In the genomic region with DNA sequence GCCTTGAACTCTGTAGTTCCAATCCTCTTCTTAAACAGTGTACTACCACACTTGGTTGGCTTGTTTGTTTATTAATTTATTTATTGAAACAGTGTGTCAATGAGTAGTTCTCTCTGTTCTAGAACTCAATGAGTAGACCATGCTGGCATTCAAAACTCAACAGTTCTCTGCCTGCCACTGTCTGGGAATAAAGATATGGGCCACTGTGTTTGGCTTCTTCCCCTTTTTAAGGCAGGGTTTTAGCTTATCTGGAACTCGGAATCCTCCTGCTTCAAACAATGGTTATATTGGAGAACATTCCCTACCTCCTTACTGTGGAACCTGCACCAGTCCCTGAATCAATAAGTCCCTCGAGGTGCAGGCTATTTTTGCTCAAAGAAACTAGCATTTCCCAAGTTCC, we compare ENCODE assay signal across 14 mouse cellular contexts. TPM values are rescaled to one million over a fixed set of nuclear protein-coding genes. Genes with fewer than 3 reads are reported as not detected.
A peak's percentile ranks its signal among the peaks of the same experiment; 100 is the strongest.
DNase-seq lines count a peak whose midpoint lies in the region; ATAC-seq and TF ChIP-seq lines count a peak whose summit lies in the region.
"Had no signal": no experiment of that assay in that cellular context is flagged by ENCODE, and none has a peak within 500 bp of the region (broad histone marks: within the 10 kb centered on the region; RNA-seq: fewer than 3 reads in every experiment).

No protein-coding gene starts in this region.

- no peak overlapping the region for H3K9ac ChIP-seq in intestine, embryonic 14.5 days (ENCODE audit: low read length)
- H3K9ac ChIP-seq in intestine, postnatal 0 days (ENCODE audit: low read depth, low read length): no peak overlapping the region
- H3K9ac ChIP-seq in neural tube, embryonic 15.5 days (replicated peaks): no peak overlapping the region
- H3K9ac ChIP-seq: limb, embryonic 15.5 days had no signal

- H3K4me2 ChIP-seq in intestine, embryonic 14.5 days (ENCODE audit: low read length): 0 out of 2 replicates have a peak overlapping the region, but pooled peaks have one; percentile 83
- no peak overlapping the region for H3K4me2 ChIP-seq in intestine, postnatal 0 days (replicated peaks; ENCODE audit: low read depth)
- H3K4me2 ChIP-seq in neural tube, embryonic 15.5 days: peak overlapping the region; percentile 75

- 85% methylated on average over 2 of the region's 2 CpGs for WGBS in intestine, embryonic 14.5 days
- WGBS in intestine, postnatal 0 days: 53% methylated on average over 2 of the region's 2 CpGs
- 88% methylated on average over 2 of the region's 2 CpGs for WGBS in neural tube, embryonic 15.5 days

- ATAC-seq in erythroblast, adult 5-6 weeks (replicated peaks; ENCODE audit: low FRiP score, poor library complexity, severe bottlenecking): no peak
- no peak for ATAC-seq in intestine, embryonic 14.5 days (replicated peaks; ENCODE audit: low FRiP score, low TSS enrichment, low read depth)
- no peak for ATAC-seq in intestine, postnatal 0 days
- ATAC-seq in neural tube, embryonic 15.5 days (ENCODE audit: low FRiP score): no peak
- ATAC-seq: forebrain, embryonic 16.5 days had no signal

- H3K27ac ChIP-seq in intestine, embryonic 14.5 days (ENCODE audit: low read depth): no peak overlapping the region
- H3K27ac ChIP-seq in intestine, postnatal 0 days (ENCODE audit: low read depth, low read length): no peak overlapping the region
- no peak overlapping the region for H3K27ac ChIP-seq in testis, adult 2 months (ENCODE audit: control insufficient read depth, insufficient read depth, low read depth, low read length)
- H3K27ac ChIP-seq in neural tube, embryonic 15.5 days (replicated peaks): no peak overlapping the region
- H3K27ac ChIP-seq: limb, embryonic 15.5 days; midbrain, embryonic 12.5 days had no signal

- TF ChIP-seq CTCF in intestine, postnatal 0 days (IDR thresholded peaks at IDR 0.05; ENCODE audit: low read depth): no peak
- no peak for TF ChIP-seq CTCF in testis, adult 2 months (IDR thresholded peaks at IDR 0.05; ENCODE audit: control insufficient read depth, insufficient read depth, insufficient replicate concordance, low read depth, low read length)

- peaks cover 61% of the 10 kb centered on the region for H3K36me3 ChIP-seq in erythroblast, embryonic 14.5 days (ENCODE audit: control insufficient read depth)
- peaks cover 37% of the 10 kb centered on the region for H3K36me3 ChIP-seq in intestine, embryonic 14.5 days (ENCODE audit: control insufficient read depth, insufficient read depth, low read length)
- H3K36me3 ChIP-seq in intestine, postnatal 0 days (ENCODE audit: control insufficient read depth, insufficient read depth): peaks cover 32% of the 10 kb centered on the region
- H3K36me3 ChIP-seq in testis, adult 2 months (ENCODE audit: control insufficient read depth, insufficient read depth, low read length): peaks cover 1% of the 10 kb centered on the region; the same call in 1 of the 2 replicates
- peaks cover 34% of the 10 kb centered on the region for H3K36me3 ChIP-seq in neural tube, embryonic 15.5 days

- H3K9me3 ChIP-seq in erythroblast, embryonic 14.5 days (ENCODE audit: control insufficient read depth, low read length): no peaks in the 10 kb centered on the region
- H3K9me3 ChIP-seq in intestine, embryonic 14.5 days (ENCODE audit: control insufficient read depth, low read length): no peaks in the 10 kb centered on the region
- H3K9me3 ChIP-seq in intestine, postnatal 0 days (ENCODE audit: control insufficient read depth): no peaks in the 10 kb centered on the region
- no peaks in the 10 kb centered on the region for H3K9me3 ChIP-seq in neural tube, embryonic 15.5 days (replicated peaks)
- H3K9me3 ChIP-seq: limb, embryonic 15.5 days; midbrain, embryonic 12.5 days had no signal

- DNase-seq in intestine, embryonic 14.5 days (ENCODE audit: low spot score): no peak
- no peak for DNase-seq in testis, postnatal 10 days (ENCODE audit: low spot score)
- no peak for DNase-seq in adrenal gland, postnatal 36 days
- DNase-seq: kidney, adult 18-20 months; layer of hippocampus, adult 9-11 months; spleen, adult 18-20 months had no signal

- H3K4me3 ChIP-seq in erythroblast, embryonic 14.5 days (replicated peaks): peak overlapping the region; percentile 73
- no peak overlapping the region for H3K4me3 ChIP-seq in intestine, embryonic 14.5 days (ENCODE audit: low read depth, low read length)
- no peak overlapping the region for H3K4me3 ChIP-seq in intestine, postnatal 0 days (ENCODE audit: low read depth, low read length)
- peak overlapping the region; percentile 74 for H3K4me3 ChIP-seq in testis, adult 2 months (ENCODE audit: control insufficient read depth, low read depth, low read length)
- no peak overlapping the region for H3K4me3 ChIP-seq in neural tube, embryonic 15.5 days (replicated peaks)

- no peaks in the 10 kb centered on the region for H3K27me3 ChIP-seq in erythroblast, embryonic 14.5 days (ENCODE audit: control insufficient read depth)
- no peaks in the 10 kb centered on the region for H3K27me3 ChIP-seq in intestine, embryonic 14.5 days (replicated peaks; ENCODE audit: control insufficient read depth, insufficient read depth, low read length)
- no peaks in the 10 kb centered on the region for H3K27me3 ChIP-seq in intestine, postnatal 0 days (replicated peaks; ENCODE audit: control insufficient read depth, insufficient read depth, low read length)
- H3K27me3 ChIP-seq in testis, adult 2 months (ENCODE audit: control insufficient read depth, insufficient read depth, low read length): no peaks in the 10 kb centered on the region
- H3K27me3 ChIP-seq in neural tube, embryonic 15.5 days (replicated peaks): no peaks in the 10 kb centered on the region
- H3K27me3 ChIP-seq: limb, embryonic 15.5 days; midbrain, embryonic 12.5 days had no signal

- TF ChIP-seq POLR2A in testis, adult 2 months (IDR thresholded peaks at IDR 0.05; ENCODE audit: control insufficient read depth, low read depth, low read length): no peak

- peaks cover 36% of the 10 kb centered on the region for H3K4me1 ChIP-seq in erythroblast, embryonic 14.5 days (ENCODE audit: control insufficient read depth)
- H3K4me1 ChIP-seq in intestine, embryonic 14.5 days (replicated peaks; ENCODE audit: control insufficient read depth, insufficient read depth, low read length): peaks cover 10% of the 10 kb centered on the region; the same call in 1 of the 2 replicates
- no peaks in the 10 kb centered on the region for H3K4me1 ChIP-seq in intestine, postnatal 0 days (replicated peaks; ENCODE audit: control insufficient read depth, insufficient read depth, low read length)
- no peaks in the 10 kb centered on the region; the same call in 1 of the 2 replicates for H3K4me1 ChIP-seq in testis, adult 2 months (ENCODE audit: control insufficient read depth, insufficient read depth, low read length)
- H3K4me1 ChIP-seq in neural tube, embryonic 15.5 days: peaks cover 34% of the 10 kb centered on the region

RNA-seq across cellular contexts. Expression of a gene that starts 2.0 kb away (rescaled TPM):
- polyA plus RNA-seq in erythroblast, embryonic 14.5 days (2012): 2.9 and 3.0 TPM in 2 replicates
- 135 and 146 TPM in 2 replicates for total RNA-seq in erythroblast, adult 5-6 weeks (2015; ENCODE audit: low replicate concordance)
- 35.0 and 81.7 TPM in 2 replicates for total RNA-seq in erythroblast, adult 5-6 weeks (2017; ENCODE audit: low replicate concordance)
- 168 and 172 TPM in 2 replicates for polyA plus RNA-seq in intestine, embryonic 14.5 days (2014; fragmentation: Nextera tagmentation; extraction: Ambion mirVana)
- polyA plus RNA-seq in intestine, postnatal 0 days (2015; fragmentation: Nextera tagmentation; extraction: Ambion mirVana): 54.5 and 57.2 TPM in 2 replicates
- 166 and 174 TPM in 2 replicates for polyA plus RNA-seq in testis, adult 2 months (2012; rRNA removed)
- polyA plus RNA-seq in neural tube, embryonic 15.5 days (2015; fragmentation: Nextera tagmentation; extraction: Ambion mirVana): 127 and 140 TPM in 2 replicates
- 100 to 1,000 TPM in 1 of 2 experiments, 10 to 100 TPM in 1; 94.7 to 144 TPM for total RNA-seq in adrenal gland, postnatal 36 days (2021)

RNA-seq across cellular contexts. Expression of a gene that starts 11.9 kb away (rescaled TPM):
- polyA plus RNA-seq in erythroblast, embryonic 14.5 days (2012): 4.9 and 5.0 TPM in 2 replicates
- total RNA-seq in erythroblast, adult 5-6 weeks (2015; ENCODE audit: low replicate concordance): 9.4 and 11.0 TPM in 2 replicates
- total RNA-seq in erythroblast, adult 5-6 weeks (2017; ENCODE audit: low replicate concordance): 3.1 and 6.8 TPM in 2 replicates
- 170 and 196 TPM in 2 replicates for polyA plus RNA-seq in intestine, embryonic 14.5 days (2014; fragmentation: Nextera tagmentation; extraction: Ambion mirVana)
- 136 and 137 TPM in 2 replicates for polyA plus RNA-seq in intestine, postnatal 0 days (2015; fragmentation: Nextera tagmentation; extraction: Ambion mirVana)
- 15.8 and 17.0 TPM in 2 replicates for polyA plus RNA-seq in testis, adult 2 months (2012; rRNA removed)
- 218 and 235 TPM in 2 replicates for polyA plus RNA-seq in neural tube, embryonic 15.5 days (2015; fragmentation: Nextera tagmentation; extraction: Ambion mirVana)
- total RNA-seq in adrenal gland, postnatal 36 days (2021): 100 to 1,000 TPM; 113 to 127 TPM

RNA-seq across cellular contexts. Expression of a gene that starts 15.4 kb away (rescaled TPM):
- polyA plus RNA-seq in erythroblast, embryonic 14.5 days (2012): 10.3 and 14.4 TPM in 2 replicates
- total RNA-seq in erythroblast, adult 5-6 weeks (2015; ENCODE audit: low replicate concordance): 55.1 and 59.6 TPM in 2 replicates
- 24.3 and 37.4 TPM in 2 replicates for total RNA-seq in erythroblast, adult 5-6 weeks (2017; ENCODE audit: low replicate concordance)
- 92.6 and 96.6 TPM in 2 replicates for polyA plus RNA-seq in intestine, embryonic 14.5 days (2014; fragmentation: Nextera tagmentation; extraction: Ambion mirVana)
- 93.5 and 97.4 TPM in 2 replicates for polyA plus RNA-seq in intestine, postnatal 0 days (2015; fragmentation: Nextera tagmentation; extraction: Ambion mirVana)
- polyA plus RNA-seq in testis, adult 2 months (2012; rRNA removed): 29.7 and 30.8 TPM in 2 replicates
- polyA plus RNA-seq in neural tube, embryonic 15.5 days (2015; fragmentation: Nextera tagmentation; extraction: Ambion mirVana): 28.2 and 46.3 TPM in 2 replicates
- total RNA-seq in adrenal gland, postnatal 36 days (2021): 10 to 100 TPM; 44.8 to 69.2 TPM

RNA-seq across cellular contexts. Expression of a gene that starts 17.7 kb away (rescaled TPM):
- 3.3 and 3.6 TPM in 2 replicates for polyA plus RNA-seq in erythroblast, embryonic 14.5 days (2012)
- 105 and 119 TPM in 2 replicates for total RNA-seq in erythroblast, adult 5-6 weeks (2015; ENCODE audit: low replicate concordance)
- total RNA-seq in erythroblast, adult 5-6 weeks (2017; ENCODE audit: low replicate concordance): 161 and 226 TPM in 2 replicates
- 114 and 132 TPM in 2 replicates for polyA plus RNA-seq in intestine, embryonic 14.5 days (2014; fragmentation: Nextera tagmentation; extraction: Ambion mirVana)
- 83.4 and 89.2 TPM in 2 replicates for polyA plus RNA-seq in intestine, postnatal 0 days (2015; fragmentation: Nextera tagmentation; extraction: Ambion mirVana)
- 61.5 and 62.8 TPM in 2 replicates for polyA plus RNA-seq in testis, adult 2 months (2012; rRNA removed)
- 124 and 127 TPM in 2 replicates for polyA plus RNA-seq in neural tube, embryonic 15.5 days (2015; fragmentation: Nextera tagmentation; extraction: Ambion mirVana)
- 10 to 100 TPM; 83.6 to 92.9 TPM for total RNA-seq in adrenal gland, postnatal 36 days (2021)

RNA-seq across cellular contexts. Expression of a gene that starts 18.4 kb away (rescaled TPM):
- not detected in 2 replicates for polyA plus RNA-seq in erythroblast, embryonic 14.5 days (2012)
- not detected in 2 replicates for total RNA-seq in erythroblast, adult 5-6 weeks (2015; ENCODE audit: low replicate concordance)
- total RNA-seq in erythroblast, adult 5-6 weeks (2017; ENCODE audit: low replicate concordance): not detected in 2 replicates
- polyA plus RNA-seq in intestine, embryonic 14.5 days (2014; fragmentation: Nextera tagmentation; extraction: Ambion mirVana): 0.90 and 1.3 TPM in 2 replicates
- polyA plus RNA-seq in intestine, postnatal 0 days (2015; fragmentation: Nextera tagmentation; extraction: Ambion mirVana): 0.50 and 0.56 TPM in 2 replicates
- 670 and 676 TPM in 2 replicates for polyA plus RNA-seq in testis, adult 2 months (2012; rRNA removed)
- polyA plus RNA-seq in neural tube, embryonic 15.5 days (2015; fragmentation: Nextera tagmentation; extraction: Ambion mirVana): 1.5 and 2.2 TPM in 2 replicates
- 1 to 10 TPM in 1 of 2 experiments, under 1 TPM in 1; 0.82 to 1.0 TPM for total RNA-seq in adrenal gland, postnatal 36 days (2021)

Comparison
In these comparisons a context has a peak if more than half of its experiments do, and no peak if none do; other contexts are left out.
1. H3K4me3 ChIP-seq: peak in erythroblast, embryonic 14.5 days (single experiment) and testis, adult 2 months (single experiment); none in intestine, embryonic 14.5 days (single experiment), intestine, postnatal 0 days (single experiment) and neural tube, embryonic 15.5 days (single experiment).
2. RNA of a gene that starts 2.0 kb away (polyA plus RNA-seq): 166 to 174 TPM in testis, adult 2 months, 168 to 172 TPM in intestine, embryonic 14.5 days, 127 to 140 TPM in neural tube, embryonic 15.5 days and 54.5 to 57.2 TPM in intestine, postnatal 0 days; 2.9 to 3.0 TPM in erythroblast, embryonic 14.5 days; every median in the first group is over 10 times any median in the second.